Mouse (Mus musculus) heart, postnatal 25 days (tissue): ENCODE results near the gene Habp4. TPM values are rescaled to one million over a fixed set of nuclear protein-coding genes. Genes with fewer than 3 reads are reported as not detected.

Source experiments
- DNase-seq: peaks from one replicate; pipeline ENCODE4 v3.0.0; 2022; ENCODE audit warnings: low spot score
- intact Hi-C: fragments of 180-260 bp; cut with DNase I; formaldehyde crosslinking; loops from one replicate; pipeline ENCODE4 v1.15.1; 2025
- total RNA-seq, 2 experiments: library from RNA; stranded (reverse); gene quantifications; 2 replicates each; pipeline ENCODE4 v1.2.3; 2021

Gene Habp4
- total RNA-seq, 2 experiments from 2014 or later = 52.6 to 52.7 TPM

DNA sequence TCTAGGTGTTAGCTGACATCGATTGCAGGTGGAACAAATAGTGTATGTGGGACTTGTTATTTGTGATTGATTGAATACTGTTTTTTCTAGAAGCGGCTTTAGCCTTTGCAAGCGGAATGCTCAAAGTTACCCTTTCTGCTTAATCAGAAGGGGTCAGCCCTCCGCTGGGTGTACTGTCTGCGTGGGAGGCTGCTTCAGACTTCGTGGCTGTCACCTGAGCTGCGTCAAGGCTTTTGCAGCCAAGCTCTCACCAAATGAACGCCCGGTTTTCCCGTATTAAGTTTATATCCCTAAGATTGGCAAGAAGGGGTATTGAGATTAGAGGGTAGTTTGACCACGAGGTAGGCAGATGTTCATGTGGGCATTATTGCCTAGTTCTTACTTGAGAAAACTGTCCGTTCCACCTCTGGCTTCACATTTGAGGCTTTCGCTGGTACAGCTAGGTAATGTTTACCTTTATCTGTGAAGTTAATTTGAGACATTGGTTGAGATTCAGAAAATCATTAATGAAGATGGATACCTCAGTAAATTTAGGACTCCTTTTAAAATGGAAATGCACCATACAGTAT lies 1.6 kb downstream of the Habp4 start:
- no peak for DNase-seq
- intact Hi-C loops = no loop called here

DNA sequence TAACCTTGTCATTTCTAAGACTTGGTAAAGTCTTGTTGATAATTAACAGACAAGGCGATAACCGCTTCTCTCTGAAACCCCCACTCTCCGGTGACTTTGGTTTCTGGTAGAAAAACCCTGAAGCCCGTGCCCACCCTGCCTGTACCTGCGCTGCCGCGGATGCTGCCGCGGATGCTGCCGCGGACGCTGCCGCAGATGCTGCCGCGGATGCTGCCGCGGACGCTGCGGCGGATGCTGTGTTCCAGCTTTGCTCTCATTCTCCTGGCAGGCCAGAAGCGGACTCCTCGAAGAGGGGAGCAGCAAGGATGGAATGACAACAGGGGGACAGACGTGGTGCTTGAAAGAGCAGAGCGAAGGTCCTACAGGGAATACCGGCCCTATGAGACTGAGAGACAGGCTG lies 8.1 kb downstream of the Habp4 start:
- DNase-seq = no peak
- intact Hi-C loops = no loop called here

DNA sequence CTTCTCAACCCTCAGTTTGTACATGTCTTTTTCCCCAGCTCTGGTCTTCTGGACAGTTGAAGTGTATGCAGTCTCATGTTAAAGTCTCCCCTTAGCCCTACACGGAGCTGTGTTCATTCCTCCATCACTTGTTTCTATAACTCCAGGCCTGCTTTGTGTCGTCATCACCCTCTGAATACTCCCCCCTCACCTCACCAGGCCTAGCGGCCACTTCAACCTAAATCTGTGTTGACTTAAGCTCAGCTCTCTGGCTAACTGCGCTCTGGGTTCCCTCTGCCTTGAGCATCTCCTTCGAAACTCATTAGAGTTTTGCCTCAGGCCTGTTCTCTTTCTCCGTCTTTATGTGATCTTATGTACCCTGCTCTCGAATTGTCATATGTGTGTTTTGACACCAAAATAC lies 16.4 kb downstream of the Habp4 start:
- intact Hi-C loops = no loop called here

DNA sequence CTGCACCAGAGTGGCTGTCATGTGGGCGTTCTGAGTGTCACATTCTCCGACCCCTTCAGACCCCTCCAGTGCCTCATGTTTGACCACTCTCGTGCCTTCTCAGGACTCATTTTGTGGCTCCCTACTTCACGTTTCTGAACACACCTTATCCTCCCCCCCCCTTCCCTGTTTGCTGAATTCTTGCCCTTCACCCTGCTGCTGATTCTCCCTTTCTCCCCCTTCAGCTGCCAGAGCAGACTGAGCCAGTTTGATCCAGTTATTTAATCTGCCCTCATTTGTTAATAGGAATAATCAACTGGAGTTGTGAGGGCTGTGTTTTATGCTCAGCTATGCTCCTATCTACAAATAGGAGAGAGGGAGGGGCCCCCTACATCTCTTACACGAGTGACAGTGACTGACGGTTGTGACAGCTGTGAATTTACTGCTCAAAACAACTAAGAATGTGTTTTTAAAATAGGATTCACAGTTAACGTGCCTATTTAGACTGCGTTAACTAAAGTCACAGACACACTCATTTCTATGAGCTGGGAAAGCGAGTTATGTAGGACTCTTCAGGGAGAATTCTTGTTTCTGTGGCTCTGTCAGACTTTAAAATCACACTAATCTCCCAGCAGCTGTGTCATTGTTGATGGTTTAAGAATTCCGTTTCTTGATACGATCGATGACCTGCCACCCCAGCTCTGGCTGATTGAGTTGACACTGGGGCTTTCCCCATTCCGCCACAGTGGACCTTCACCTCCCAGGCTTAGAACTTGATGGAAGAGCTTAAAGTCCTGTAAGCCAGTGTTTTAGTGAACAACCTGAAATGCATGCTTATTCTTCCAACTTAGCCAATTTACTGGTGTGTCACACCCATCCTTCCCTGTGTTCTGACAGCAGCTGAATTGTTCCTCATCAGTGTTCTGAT lies 17.4 kb downstream of the Habp4 start:
- intact Hi-C loops = no loop called here
- DNase-seq = no peak

More for the DNA sequence above, 16.4 kb downstream of the Habp4 start:
- DNase-seq = no peak

DNA sequence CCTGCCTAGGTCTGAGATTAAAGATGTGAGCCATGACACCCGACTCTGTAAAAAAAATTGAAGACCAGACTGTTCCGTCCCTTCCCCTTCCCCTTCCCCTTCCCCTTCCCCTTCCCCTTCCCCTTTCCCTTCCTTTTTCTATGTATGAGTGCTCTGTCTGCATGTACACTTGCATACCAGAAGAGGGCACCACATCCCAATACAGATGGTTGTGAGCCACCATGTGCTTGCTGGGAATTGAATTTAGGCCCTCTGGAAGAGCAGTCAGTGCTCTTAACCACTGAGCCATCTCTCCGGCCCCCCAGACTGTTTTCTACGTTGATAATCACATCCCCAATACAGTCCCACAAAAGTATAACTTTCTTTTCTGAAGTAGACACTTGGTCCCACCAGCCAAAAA lies 18.7 kb downstream of the Habp4 start:
- DNase-seq = no peak

DNA sequence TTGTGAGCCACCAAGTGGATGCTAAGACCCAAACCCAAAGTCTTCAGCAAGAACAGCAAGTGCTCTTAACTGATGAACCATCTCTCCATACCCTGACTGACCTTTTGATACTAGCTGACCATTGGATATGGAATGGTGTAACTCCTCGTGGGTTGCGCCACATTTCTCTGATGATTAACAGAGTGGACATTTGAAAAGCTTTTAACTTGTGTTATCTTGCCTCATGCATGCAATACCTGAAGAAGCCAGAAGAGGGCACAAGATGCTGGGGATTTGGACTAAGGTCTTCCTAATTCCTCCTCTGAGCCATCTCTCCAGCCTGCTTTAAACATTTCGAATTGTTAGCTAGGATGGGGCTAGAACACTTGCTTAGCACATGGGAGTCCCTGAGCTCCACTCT lies 19.3 kb downstream of the Habp4 start:
- intact Hi-C loops = loop anchor here (2.0 kb wide), 1 partner anchor 126 kb away; no protein-coding TSS in a partner anchor
- DNase-seq = no peak

More for the DNA sequence above, 18.7 kb downstream of the Habp4 start:
- intact Hi-C loops = loop anchor here (2.0 kb wide), 1 partner anchor 127 kb away; no protein-coding TSS in a partner anchor

DNA sequence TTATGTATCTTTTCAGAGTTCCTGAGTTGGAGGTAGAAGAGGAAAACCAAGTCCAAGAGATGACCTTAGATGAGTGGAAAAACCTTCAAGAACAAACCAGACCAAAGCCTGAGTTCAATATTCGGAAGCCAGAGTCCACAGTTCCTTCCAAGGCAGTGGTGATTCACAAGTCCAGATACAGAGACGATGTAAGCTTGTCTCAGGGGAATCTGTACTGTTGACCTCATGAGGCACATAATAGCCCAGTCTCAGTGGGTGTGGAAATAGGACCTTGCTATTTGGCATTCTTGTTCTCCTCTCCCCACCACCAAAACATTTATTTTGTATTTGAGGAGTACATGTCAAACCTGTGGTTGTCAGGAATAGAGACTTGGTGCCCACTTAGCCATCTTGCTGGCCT lies 20.5 kb downstream of the Habp4 start:
- intact Hi-C loops = no loop called here
- DNase-seq = no peak

DNA sequence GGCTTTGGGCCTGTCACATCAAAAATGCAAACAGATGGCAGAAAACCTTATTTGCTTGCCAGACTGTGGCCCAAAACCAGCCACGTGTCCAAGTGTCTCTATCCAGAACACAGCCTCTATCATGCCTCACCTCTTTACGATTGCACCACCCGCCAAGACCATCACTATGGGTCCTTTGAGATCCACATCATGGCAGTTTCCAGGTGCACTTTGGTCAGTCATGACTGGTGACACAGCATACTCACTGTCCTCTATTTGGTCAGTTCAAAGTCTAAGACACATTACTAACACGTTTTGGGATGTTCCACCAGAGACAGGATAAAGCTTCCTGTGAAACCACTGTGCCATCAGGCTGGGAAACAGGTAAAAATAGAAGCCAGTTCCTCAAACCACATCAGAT lies 22.0 kb downstream of the Habp4 start:
- no peak for DNase-seq
- intact Hi-C loops = no loop called here

DNA sequence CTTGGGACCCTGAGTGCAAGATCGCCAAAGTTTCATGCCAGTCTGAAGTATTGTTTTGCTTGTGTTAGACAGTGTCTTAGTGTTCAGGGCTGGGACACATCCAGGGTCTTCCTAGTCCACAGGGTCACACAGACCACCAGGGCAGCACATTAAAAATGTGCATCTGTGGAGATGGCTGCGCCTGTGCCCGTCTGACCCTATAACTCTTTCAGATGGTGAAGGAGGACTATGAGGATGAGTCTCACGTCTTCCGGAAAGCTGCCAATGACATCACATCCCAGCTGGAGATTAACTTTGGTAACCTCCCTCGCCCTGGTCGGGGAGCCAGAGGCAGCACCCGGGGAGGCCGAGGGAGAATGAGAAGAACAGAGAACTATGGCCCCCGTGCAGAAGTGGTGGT lies 22.7 kb downstream of the Habp4 start:
- no peak for DNase-seq
- intact Hi-C loops = no loop called here

DNA sequence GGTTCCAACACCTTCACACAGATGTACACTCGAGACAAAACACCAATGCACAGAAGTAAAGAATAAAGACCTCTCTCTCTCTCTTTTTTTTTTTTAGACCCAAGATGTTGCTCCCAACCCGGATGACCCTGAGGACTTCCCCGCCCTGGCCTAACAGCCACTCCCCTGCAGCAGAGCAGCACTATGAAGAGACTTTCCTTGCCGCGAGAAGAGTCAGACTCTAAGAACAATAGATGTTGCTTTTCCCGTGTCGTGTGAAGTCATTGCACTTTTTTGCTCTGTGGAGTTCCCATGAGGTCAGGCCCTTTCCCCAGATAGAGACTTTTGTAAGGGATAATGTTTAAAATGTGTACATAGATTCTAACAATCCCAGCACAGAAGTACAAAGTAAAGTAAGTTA lies 23.6 kb downstream of the Habp4 start:
- no peak for DNase-seq
- intact Hi-C loops = no loop called here

DNA sequence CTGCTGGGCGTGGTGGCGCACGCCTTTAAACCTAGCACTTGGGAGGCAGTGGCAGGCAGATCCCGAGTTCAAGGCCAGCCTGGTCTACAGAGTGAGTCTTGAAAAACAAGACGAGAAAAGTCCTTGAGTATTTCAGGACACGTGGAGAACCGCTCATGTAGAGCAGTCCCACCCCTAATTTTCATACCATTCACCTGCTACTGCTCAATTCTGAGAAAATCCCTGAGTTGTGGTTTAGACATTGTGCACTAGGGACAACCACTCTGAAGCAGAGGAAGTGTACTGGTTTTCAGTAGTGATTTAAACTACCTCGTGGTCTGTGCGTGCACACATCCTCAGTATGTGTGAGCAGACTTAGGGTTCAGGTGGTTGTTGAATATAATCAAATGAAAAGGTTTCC lies 24.0 kb downstream of the Habp4 start:
- DNase-seq = no peak
- intact Hi-C loops = no loop called here

DNA sequence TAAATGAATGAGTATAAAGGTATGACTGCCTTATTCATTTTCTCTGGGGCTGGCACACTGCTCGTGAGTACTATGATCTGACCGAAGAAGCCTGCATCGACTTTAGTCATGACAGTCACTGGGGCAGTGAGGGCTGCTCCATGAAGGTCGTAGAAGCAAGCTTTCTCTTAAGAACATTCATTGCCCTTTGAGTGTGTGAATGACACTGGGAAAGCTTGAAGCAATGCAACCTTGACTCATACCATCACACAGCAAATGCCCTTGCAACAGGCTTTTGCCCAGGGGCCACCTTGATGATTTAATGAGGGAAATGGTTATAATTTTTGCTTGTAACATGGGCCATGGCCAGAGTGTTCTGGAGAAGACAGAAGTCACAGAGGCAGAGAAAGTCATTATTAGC lies 24.9 kb downstream of the Habp4 start:
- DNase-seq = no peak
- intact Hi-C loops = no loop called here

DNA sequence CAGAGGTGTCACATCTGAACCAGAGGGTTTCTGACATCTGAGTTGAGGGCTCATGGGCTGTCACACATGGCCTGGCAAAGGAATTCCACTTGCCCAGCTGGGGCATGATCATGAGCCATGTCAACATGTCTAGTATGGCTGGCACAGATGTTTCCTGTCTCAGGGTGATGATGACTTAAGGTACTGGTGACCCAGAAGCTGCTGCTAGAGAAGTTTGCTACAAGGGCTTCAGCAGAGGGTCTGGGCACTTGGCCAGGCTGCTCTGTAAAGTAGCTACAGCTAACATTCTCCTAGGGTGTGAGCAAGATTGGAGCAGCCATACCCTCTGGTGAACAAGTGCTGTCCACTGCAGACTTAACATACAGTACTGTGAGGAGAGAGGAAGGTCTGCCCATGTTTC lies 25.4 kb downstream of the Habp4 start:
- intact Hi-C loops = no loop called here
- no peak for DNase-seq

DNA sequence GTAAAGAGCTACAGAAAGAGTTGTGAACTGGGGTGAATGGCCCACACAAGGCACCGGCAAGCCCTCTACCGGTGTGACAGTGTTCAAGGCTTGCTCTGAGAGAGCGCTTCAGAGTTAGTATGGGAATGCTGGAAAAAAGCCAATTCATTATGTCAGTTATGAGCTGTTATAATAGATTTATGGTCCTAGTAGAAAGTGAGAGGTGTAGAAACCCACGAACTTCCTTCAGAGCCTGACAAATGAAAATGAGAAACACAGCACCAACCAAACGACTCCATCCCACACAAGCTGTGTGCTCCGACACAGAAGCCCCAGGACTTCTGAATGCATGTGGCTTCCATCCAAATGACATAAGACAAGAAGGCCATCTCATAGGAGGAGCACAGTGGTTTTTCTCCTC lies 36.3 kb downstream of the Habp4 start:
- no peak for DNase-seq

DNA sequence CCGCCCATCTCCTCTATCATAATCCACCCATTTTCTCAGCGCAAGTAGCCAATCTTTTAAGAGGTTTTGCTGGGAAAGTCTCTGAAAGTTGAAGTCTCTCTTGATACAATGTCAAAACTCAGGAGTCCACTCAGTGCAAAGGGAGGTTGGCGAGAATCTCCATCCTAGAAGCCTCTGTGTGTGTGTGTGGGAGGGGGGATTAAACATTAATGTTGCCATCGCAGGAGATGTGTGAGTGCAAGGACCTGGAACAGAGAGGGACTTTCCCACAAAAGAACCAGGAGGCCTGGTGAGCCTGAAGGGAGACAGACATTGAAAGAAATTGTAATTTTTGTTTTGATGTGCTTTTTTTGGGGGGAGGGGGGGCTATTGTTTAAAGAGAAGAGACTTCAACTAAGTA lies 36.7 kb downstream of the Habp4 start:
- no peak for DNase-seq
- intact Hi-C loops = no loop called here

More for the DNA sequence above, 36.3 kb downstream of the Habp4 start:
- intact Hi-C loops = no loop called here

DNA sequence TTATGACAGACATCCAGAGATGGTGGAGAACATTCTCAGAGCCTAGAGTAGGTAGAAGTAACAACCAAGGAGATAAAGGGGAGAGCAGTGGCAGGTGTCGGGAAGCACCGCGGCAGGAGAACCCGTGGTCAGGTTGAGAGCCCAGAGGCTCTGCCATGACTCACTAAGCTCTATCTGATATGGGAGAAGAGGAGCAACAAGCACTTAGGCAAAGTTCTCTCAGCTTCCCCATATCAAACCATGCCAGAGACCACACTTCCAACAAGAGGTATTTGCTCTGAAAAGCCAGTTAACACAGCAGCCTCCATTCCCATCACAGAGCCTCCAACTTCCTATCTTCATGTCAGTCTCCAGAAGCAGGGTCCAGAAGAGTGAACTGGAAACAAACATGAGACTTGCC lies 39.3 kb downstream of the Habp4 start:
- DNase-seq = no peak
- intact Hi-C loops = no loop called here

DNA sequence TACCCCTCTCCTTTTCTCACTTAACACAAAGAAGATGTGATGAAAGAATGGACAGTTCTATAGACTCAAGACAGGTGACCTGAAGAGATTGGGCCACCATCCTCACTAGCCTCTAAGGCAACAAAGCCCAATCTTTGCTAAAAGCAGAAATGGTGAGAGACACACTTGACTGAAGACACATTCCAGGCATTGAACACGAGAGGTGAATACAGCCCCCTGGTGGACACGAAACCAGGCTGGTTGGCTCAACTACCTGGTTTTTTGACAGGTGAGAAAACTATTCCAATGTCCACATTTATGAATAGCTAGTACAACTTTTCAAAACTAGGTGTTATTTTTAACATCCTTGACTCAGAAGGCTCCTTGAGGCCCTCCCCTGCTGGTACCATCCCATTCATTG lies 43.1 kb downstream of the Habp4 start:
- intact Hi-C loops = loop anchor here (1.0 kb wide), 1 partner anchor 102 kb away; no protein-coding TSS in a partner anchor
- DNase-seq = no peak

DNA sequence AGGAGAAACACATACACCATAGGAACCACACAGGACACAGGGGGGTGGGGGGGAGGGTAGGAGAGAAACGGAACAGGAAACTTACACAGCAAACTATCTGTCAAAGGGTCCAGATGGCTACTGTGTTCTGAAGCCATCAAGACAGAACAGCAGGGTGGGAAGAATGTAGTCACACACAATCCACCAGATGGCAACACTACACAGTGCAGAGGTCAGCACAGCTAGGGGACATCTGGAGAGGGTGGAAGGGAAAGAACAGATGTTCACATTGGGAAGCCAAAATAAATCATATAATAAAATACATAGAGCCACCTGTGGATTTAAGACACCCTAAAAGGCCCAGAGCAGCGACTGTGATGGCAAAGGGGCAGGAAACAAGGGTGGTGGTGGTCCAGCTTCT lies 43.6 kb downstream of the Habp4 start:
- intact Hi-C loops = loop anchor here (1.0 kb wide), 1 partner anchor 101 kb away; no protein-coding TSS in a partner anchor
- no peak for DNase-seq

DNA sequence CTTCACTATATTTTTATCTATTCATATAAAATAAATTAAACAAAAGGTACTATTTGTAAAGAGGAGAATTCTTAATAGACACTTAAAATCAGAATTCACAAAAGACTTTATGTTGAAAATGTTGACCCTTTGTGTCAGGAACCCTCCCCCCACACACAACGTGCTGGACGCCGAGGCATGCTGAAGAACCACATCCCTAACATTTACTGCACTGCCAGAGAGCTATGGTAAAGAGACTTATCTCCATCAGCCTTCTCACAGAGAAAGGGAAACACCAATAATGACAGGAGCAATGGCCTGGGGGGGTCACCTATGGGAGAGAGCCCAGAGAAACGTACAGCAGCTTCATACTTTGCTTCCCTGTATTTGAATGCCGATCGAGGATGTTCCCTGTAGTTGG lies 46.5 kb downstream of the Habp4 start:
- intact Hi-C loops = no loop called here
- DNase-seq = no peak

DNA sequence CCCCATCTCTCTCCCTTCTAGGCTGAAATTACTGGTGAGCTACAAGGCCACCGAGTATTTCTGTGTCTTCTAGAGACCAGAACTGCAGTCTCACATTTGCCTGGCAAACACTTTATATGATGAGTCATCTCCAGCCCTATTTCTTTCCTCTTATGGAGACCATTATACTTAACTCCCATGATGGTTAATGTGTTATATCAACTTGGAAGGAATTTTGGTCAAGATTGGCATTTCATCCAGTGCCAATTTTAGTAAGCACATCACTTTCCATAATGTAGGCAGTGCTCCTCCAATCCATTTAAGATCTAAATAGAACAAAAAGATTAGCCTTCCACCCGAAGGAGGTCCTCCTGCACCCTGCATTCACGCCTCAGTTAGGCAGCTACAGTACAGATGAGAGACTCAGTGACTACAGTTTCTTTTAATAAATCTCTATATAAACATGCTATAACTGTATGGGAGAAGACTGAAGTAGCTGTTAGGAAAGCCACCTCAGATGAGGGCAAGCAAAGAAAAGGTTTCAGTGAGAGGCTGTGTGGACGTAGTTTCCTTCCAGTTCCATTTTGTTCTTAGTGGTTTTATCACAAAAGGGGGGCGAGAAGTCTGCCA lies 50.5 kb downstream of the Habp4 start:
- no peak for DNase-seq
- intact Hi-C loops = no loop called here

DNA sequence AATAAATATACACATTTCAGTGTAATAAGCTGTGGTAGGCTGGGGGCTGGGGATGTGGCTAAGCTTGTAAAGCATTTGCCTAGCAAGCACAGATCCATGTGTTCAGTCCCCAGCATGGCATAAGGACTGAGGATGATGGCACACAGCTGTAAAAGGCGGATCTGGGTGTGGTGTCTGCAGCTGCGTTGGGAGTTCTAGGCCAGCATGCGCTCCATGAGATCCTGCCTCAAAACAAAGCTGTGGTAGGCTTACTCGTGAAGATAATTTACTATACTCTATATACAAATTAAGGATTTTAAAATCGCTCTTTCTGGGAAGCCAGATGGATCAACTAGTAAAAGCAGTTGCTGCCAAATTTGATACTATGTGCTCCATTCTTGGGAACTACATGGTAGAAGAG lies 53.3 kb downstream of the Habp4 start:
- intact Hi-C loops = no loop called here
- DNase-seq = no peak
